Mouse (Mus musculus) liver, postnatal 0 days (tissue): ENCODE results near the gene Eral1. TPM values are rescaled to one million over a fixed set of nuclear protein-coding genes. Genes with fewer than 3 reads are reported as not detected.
"Not testable (repeated sequence)": the region's sequence is repeated elsewhere in the genome, so short reads cannot be mapped to it uniquely, and the experiment has no call there.

Source experiments
- ATAC-seq: fragments of 200-750 bp; cut with Nextera tagmentation; 2 replicates; pipeline ENCODE4 v1.8.0; 2017; ENCODE audit warnings: mild to moderate bottlenecking, moderate library complexity
- DNase-seq: peaks from one replicate; pipeline ENCODE4 v3.0.0-alpha.2; 2016
- H3K27ac ChIP-seq: fragments of 300-500 bp; sonication (generic); 2 replicates; pipeline ENCODE4 v1.5.1; 2014; ENCODE audit warnings: antibody characterized with exemption, moderate library complexity, mild to moderate bottlenecking, low read depth
- H3K27me3 ChIP-seq: fragments of 300-500 bp; sonication (generic); 2 replicates; pipeline ENCODE4 v1.6.1; 2014; ENCODE audit warnings: low read length, control low read depth, mixed read lengths; ENCODE audit not compliant: insufficient read depth
- H3K36me3 ChIP-seq: fragments of 300-500 bp; sonication (generic); replicated peaks from 2 replicates; pipeline ENCODE4 v1.6.1; 2014; ENCODE audit warnings: mild to moderate bottlenecking, control low read depth, low read length, moderate library complexity, mixed read lengths; ENCODE audit not compliant: insufficient read depth
- H3K4me1 ChIP-seq: fragments of 300-500 bp; sonication (generic); 2 replicates; pipeline ENCODE4 v1.6.1; 2014; ENCODE audit warnings: antibody characterized with exemption, mild to moderate bottlenecking, control low read depth; ENCODE audit not compliant: insufficient read depth
- H3K4me2 ChIP-seq: fragments of 300-500 bp; sonication (generic); 2 replicates; pipeline ENCODE4 v1.6.1; 2014; ENCODE audit warnings: low read depth, mild to moderate bottlenecking, low read length, moderate library complexity, mixed read lengths
- H3K4me3 ChIP-seq: fragments of 300-500 bp; sonication (generic); 2 replicates; pipeline ENCODE4 v1.5.1; 2014; ENCODE audit warnings: low read depth, low read length
- H3K9ac ChIP-seq: fragments of 300-500 bp; sonication (generic); replicated peaks from 2 replicates; pipeline ENCODE4 v1.6.1; 2014; ENCODE audit warnings: mild to moderate bottlenecking, moderate library complexity
- H3K9me3 ChIP-seq: fragments of 300-500 bp; sonication (generic); 2 replicates; pipeline ENCODE4 v1.6.1; 2016; ENCODE audit warnings: mild to moderate bottlenecking, control low read depth, low read length, mixed read lengths
- CTCF ChIP-seq: sonication (generic); IDR thresholded peaks from 2 replicates; pipeline ENCODE4 v1.5.1; 2016; ENCODE audit warnings: antibody characterized with exemption, low read depth
- EP300 ChIP-seq: IDR thresholded peaks from 2 replicates; pipeline ENCODE4 v1.6.1; 2016; ENCODE audit warnings: antibody characterized with exemption, low read depth, mild to moderate bottlenecking
- WGBS: fragments of 180-500 bp; shearing (Covaris S2); extraction: QIAGEN DNeasy Blood & Tissue Kit; methylation state at CpG from one replicate; pipeline ENCODE4 v1.1.7; 2014; ENCODE audit not compliant: insufficient replicate concordance; 5-methylcytosine and 5-hydroxymethylcytosine counted together
- polyA plus RNA-seq: library from polyadenylated mRNA; unstranded; fragments of >200 nt; fragmentation: Nextera tagmentation; extraction: Ambion mirVana; gene quantifications from 2 replicates; pipeline ENCODE4 v1.2.1, GENCODE M21; 2015

The Eral1 gene
- polyA plus RNA-seq, 1 experiment from 2014 or later: 10.6 TPM

- Histone ChIP-seq H3K9ac (no peak overlapping the region), H3K4me1 (peaks cover 23% of the 10 kb centered on the region), H3K9me3 (no peaks in the 10 kb centered on the region), H3K27me3 (no peaks in the 10 kb centered on the region), H3K4me3 (no peak overlapping the region), H3K27ac (no peak overlapping the region), H3K4me2 (no peak overlapping the region), H3K36me3 (peaks cover 30% of the 10 kb centered on the region)
- 77% methylated on average over 8 of the region's 8 CpGs for WGBS
- DNase-seq: no peak
- no peak for ATAC-seq
- TF ChIP-seq CTCF (no peak), EP300 (no peak)
Measured at GRCm38 (mm10) chr11:78056946-78057345, 23.2 kb downstream of the Eral1 start.

- Histone ChIP-seq H3K27ac (no peak overlapping the region), H3K4me3 (no peak overlapping the region), H3K9ac (0 out of 2 replicates have a peak overlapping the region, but pooled peaks have one; percentile 30), H3K4me2 (no peak overlapping the region; the same call in 1 of the 2 replicates), H3K27me3 (no peaks in the 10 kb centered on the region), H3K9me3 (no peaks in the 10 kb centered on the region), H3K36me3 (peaks cover 20% of the 10 kb centered on the region), H3K4me1 (peaks cover 10% of the 10 kb centered on the region; the same call in 1 of the 2 replicates)
- TF ChIP-seq EP300 (no peak), CTCF (no peak)
- no peak for ATAC-seq
- WGBS: 59% methylated on average over 8 of the region's 8 CpGs
- DNase-seq: no peak
Measured at GRCm38 (mm10) chr11:78053078-78053477, 27.1 kb downstream of the Eral1 start.

- not testable (repeated sequence) for H3K36me3 ChIP-seq, ATAC-seq, H3K27ac ChIP-seq, H3K9me3 ChIP-seq, H3K9ac ChIP-seq, DNase-seq, H3K4me1 ChIP-seq, H3K27me3 ChIP-seq, H3K4me2 ChIP-seq, H3K4me3 ChIP-seq
- WGBS: 100% methylated on average over 2 of the region's 4 CpGs
Measured at GRCm38 (mm10) chr11:78048637-78049036, 31.5 kb downstream of the Eral1 start.

- H3K4me3 ChIP-seq: no peak overlapping the region
- ATAC-seq: peak; percentile 97
- H3K36me3 ChIP-seq: no peaks in the 10 kb centered on the region
- H3K9ac ChIP-seq: no peak overlapping the region
- no peaks in the 10 kb centered on the region for H3K27me3 ChIP-seq
- peak overlapping the region; percentile 86 for H3K27ac ChIP-seq
- 49% methylated on average over 5 of the region's 5 CpGs for WGBS
- no peak overlapping the region for H3K4me2 ChIP-seq
- H3K4me1 ChIP-seq: no peaks in the 10 kb centered on the region
- H3K9me3 ChIP-seq: no peaks in the 10 kb centered on the region
- TF ChIP-seq EP300 (peak; percentile 49), CTCF (no peak)
- peak; percentile 81 for DNase-seq
Measured at GRCm38 (mm10) chr11:78044758-78045251, 35.4 kb downstream of the Eral1 start.

GRCm38 (mm10) chr11:78042290-78042870 is 37.8 kb downstream of the Eral1 start:
- not testable (repeated sequence) for H3K9ac ChIP-seq, H3K4me2 ChIP-seq, ATAC-seq, H3K9me3 ChIP-seq, H3K4me3 ChIP-seq, H3K27me3 ChIP-seq, H3K36me3 ChIP-seq, DNase-seq, H3K27ac ChIP-seq
- H3K4me1 ChIP-seq: peaks cover 18% of the 10 kb centered on the region
- peak; percentile 10; the same call in 1 of the 2 replicates for TF ChIP-seq CTCF
- WGBS: 88% methylated on average over 4 of the region's 4 CpGs

- no peak overlapping the region for H3K4me2 ChIP-seq
- no peaks in the 10 kb centered on the region for H3K36me3 ChIP-seq
- 54% methylated on average over 2 of the region's 2 CpGs for whole genome bisulfite sequencing
Measured at GRCm38 (mm10) chr11:78040878-78041277, 39.3 kb downstream of the Eral1 start.

More at GRCm38 (mm10) chr11:78040878-78041277, 39.3 kb downstream of the Eral1 start:
- no peaks in the 10 kb centered on the region for H3K27me3 ChIP-seq
- ATAC-seq: no peak
- H3K9me3 ChIP-seq: no peaks in the 10 kb centered on the region
- no peak for TF ChIP-seq EP300
- peak; percentile 43 for TF ChIP-seq CTCF
- no peak overlapping the region for H3K4me3 ChIP-seq
- DNase-seq: no peak
- H3K27ac ChIP-seq: no peak overlapping the region
- H3K4me1 ChIP-seq: peaks cover 23% of the 10 kb centered on the region
- H3K9ac ChIP-seq: no peak overlapping the region
